Mouse (Mus musculus) inflammation-experienced regulatory T-cells, adult 6 months (primary cell): ENCODE data around the gene Lpgat1. TPM values are rescaled to one million over a fixed set of nuclear protein-coding genes. Genes with fewer than 3 reads are reported as not detected.

Experiments
- ATAC-seq: one replicate; pipeline ENCODE4 v1.8.0; 2017
- polyA plus RNA-seq, 3 experiments: library from polyadenylated mRNA; unstranded; fragments of 100-300 nt; shearing (Covaris generic); gene quantifications; one replicate each; pipeline ENCODE4 v1.2.1; 2017

The Lpgat1 gene
- polyA plus RNA-seq, 3 experiments from 2014 or later, result 7.2 to 8.7 (median 8.3) TPM

DNA sequence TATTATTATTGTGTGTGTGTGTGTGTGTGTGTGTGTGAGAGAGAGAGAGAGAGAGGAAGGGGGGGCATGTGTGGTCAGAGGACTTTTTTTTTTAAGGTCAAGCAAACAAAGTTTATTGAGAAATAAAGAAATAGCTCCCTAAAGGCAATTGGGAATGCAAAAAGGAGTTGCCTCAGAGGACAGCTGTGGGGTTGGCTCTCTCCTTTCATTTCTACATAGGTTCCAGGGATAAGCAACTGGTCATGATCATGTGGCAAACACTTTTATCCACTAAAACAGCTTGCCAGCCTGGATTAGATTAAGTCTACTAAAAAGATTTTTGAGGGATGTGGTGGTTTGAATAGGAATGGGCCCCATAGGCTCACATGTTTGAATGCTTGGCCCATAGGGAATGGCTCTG lies 18.8 kb downstream of the Lpgat1 start:
- no peak for ATAC-seq

- no peak for ATAC-seq
Observed at GRCm38 (mm10) chr1:191737871-191738270, 20.2 kb downstream of the Lpgat1 start.

- ATAC-seq, result no peak
Observed at GRCm38 (mm10) chr1:191738726-191739125, 21.1 kb downstream of the Lpgat1 start.

GRCm38 (mm10) chr1:191740587-191741361 lies 23.1 kb downstream of the Lpgat1 start:
- ATAC-seq, result no peak

GRCm38 (mm10) chr1:191741635-191742034 lies 24.0 kb downstream of the Lpgat1 start:
- no peak for ATAC-seq

- no peak for ATAC-seq
Observed at GRCm38 (mm10) chr1:191748431-191748830, 30.8 kb downstream of the Lpgat1 start.

DNA sequence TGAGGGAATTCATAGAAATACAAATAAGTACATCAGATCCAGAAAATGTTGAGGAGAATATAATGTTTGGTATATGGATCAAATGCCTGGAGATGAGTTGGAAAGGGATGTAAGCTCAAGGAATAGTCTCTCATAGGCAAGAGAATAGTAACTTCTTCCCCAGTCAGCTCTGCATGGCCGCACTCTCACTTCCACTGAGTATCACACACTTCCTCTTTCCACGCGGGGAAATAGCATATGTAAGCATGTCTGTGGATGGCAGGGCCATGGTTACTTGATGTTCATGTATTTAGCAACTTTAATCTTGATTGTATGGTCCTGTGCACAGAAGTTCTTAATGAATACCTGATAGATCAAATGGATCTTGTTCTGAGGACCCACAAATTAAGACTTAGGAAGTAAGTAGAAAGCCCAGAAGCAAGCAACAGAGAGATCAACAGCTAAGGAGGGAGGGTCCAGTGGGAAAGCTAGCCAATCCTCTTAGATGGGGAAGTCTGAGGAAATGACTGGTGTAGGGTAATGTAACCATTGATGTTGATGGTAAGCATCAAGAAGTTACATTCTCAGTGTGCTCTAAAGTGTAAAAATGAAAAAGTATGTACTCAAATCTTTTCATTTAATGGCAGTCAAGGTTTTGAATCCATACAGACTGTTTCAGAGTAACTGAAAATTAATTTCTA lies 39.0 kb downstream of the Lpgat1 start:
- no peak for ATAC-seq

DNA sequence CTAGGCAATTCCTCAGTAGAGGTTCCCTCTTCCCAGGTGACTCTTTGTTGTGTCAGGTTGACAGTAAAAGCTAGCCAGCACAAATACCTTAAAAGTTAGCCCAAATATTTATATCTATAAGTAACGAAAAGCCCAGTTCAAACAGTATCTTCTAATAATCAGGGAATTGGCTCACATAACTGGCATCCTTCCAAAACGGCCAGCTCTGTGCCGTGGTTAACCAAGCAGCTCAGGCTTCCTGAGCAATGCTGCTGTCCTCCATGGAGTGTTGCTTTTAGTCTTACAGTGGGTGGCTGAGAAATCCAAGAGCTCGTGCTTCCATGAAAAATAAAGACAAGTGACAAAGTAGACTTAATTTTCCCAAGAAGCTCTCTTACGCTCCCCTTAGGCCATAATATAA lies 56.5 kb downstream of the Lpgat1 start:
- no peak for ATAC-seq

DNA sequence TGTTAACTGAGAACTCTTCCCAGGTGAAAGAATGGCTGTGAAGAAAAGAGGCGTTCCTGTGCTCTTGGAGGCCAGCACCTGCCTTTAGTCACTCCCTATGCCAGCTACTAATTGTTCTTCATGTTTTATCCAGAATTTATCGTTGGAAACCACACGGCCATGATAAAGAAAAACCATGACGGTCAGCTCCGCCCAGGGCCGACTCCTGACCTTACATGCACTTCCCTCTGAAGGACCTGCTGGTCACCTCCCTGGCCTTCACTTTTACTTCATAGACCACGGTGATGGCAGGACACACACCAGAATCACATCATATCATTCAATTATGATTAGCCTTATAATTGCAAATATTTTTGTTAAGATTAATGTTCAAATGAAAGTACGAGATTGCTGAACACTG lies 57.5 kb downstream of the Lpgat1 start:
- no peak for ATAC-seq

- ATAC-seq, result no peak
Observed at GRCm38 (mm10) chr1:191777521-191777920, 59.9 kb downstream of the Lpgat1 start.

- ATAC-seq, result no peak
Observed at GRCm38 (mm10) chr1:191780470-191780869, 62.8 kb downstream of the Lpgat1 start.

DNA sequence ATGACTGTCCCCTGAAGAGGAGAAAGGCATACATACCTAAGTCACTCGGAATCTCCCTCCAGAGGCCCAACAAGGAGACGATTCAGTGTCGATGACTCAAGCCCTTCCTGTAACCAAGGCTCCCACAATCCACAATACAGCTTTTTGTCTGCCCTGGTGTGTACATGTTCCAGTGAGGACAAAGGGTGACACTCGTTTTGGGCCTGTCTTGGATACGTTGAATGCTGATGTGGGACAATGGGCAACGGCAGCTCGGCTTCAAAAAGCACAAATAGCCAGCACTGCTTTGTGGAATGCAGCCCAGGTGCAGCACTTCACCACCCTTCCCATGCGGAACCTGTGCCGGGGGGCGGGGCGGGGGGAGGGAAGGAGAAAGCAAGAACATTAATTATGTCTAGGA lies 67.5 kb downstream of the Lpgat1 start:
- ATAC-seq, result no peak

- ATAC-seq, result no peak
Observed at GRCm38 (mm10) chr1:191786255-191786654, 68.6 kb downstream of the Lpgat1 start.

DNA sequence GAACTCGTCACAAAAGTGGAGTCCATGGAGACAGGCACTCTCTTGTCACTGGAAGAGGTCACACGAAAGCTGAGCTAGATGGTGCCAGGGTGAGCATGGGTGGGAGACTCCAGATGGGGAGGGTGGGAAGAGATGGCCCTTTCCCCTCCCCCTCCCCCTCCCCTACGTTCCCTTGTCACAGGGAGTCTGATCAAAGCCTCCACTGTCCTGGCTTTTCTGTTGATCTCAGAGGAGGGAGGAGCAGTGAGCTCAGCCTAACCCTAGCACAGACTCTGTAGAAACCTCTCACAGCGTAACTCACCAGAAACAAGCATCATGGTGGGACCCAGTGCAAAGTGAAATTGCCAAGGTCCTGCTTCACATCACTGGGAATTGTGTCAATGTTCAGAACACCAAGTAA lies 69.7 kb downstream of the Lpgat1 start:
- no peak for ATAC-seq

GRCm38 (mm10) chr1:191792991-191793390 lies 75.4 kb downstream of the Lpgat1 start:
- ATAC-seq, result no peak

GRCm38 (mm10) chr1:191793888-191794532 lies 76.4 kb downstream of the Lpgat1 start:
- no peak for ATAC-seq

GRCm38 (mm10) chr1:191796238-191796896 lies 78.7 kb downstream of the Lpgat1 start:
- no peak for ATAC-seq

DNA sequence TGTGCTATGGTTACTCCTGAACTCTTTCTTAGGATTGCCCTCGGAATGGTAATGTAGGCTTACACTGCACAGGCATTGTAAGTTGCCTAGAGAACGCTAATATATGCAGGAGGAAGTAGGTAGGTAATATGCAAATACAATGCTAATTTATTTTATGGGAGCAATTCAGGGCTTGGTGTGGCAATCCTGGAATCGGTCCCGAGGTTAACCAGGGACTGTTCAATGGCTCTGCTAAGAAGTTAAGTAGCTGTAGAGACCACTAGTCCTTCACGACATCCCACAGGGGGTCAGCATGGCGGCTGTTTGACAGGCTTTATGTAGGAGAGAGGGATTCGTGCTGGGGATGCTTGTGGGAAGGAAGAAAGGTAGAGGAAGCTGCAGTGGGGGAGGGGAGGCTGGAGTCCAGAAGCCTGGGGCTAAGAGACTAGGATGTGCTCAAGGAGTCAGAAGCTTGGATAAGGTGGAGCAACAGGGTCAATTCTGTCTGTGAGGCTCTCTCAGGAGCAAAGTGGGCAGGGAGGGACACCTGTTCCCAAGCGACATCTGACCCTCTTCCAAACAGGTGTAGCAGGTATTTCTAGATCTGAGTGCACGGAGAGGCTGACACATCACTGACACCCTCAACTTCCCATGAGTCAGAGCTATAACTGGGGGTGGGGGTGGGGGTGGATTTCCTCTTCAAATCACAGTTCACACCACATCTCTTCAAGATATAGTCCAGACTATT lies 84.6 kb downstream of the Lpgat1 start:
- ATAC-seq, result no peak

- ATAC-seq, result no peak
Observed at GRCm38 (mm10) chr1:191802820-191803655, 85.4 kb downstream of the Lpgat1 start.

- ATAC-seq, result no peak
Observed at GRCm38 (mm10) chr1:191804747-191805146, 87.1 kb downstream of the Lpgat1 start.

- no peak for ATAC-seq
Observed at GRCm38 (mm10) chr1:191805788-191806187, 88.2 kb downstream of the Lpgat1 start.

- no peak for ATAC-seq
Observed at GRCm38 (mm10) chr1:191806740-191807139, 89.1 kb downstream of the Lpgat1 start.
